Mouse (Mus musculus) cerebellum, adult 11-12 months (tissue): ENCODE measurements around the gene Fggy.

ENCODE experiments used
- DNase-seq: peaks from one replicate; pipeline ENCODE4 v3.0.0; 2022

Fggy gene

GRCm38 (mm10) chr4:95666896-95667295 lies 109.6 kb downstream of the Fggy start:
- DNase-seq, result no peak

- no peak for DNase-seq
Observed at GRCm38 (mm10) chr4:95667595-95667994, 110.3 kb downstream of the Fggy start.

- DNase-seq, result no peak
Observed at GRCm38 (mm10) chr4:95668543-95668942, 111.2 kb downstream of the Fggy start.

- DNase-seq, result no peak
Observed at GRCm38 (mm10) chr4:95669336-95669735, 112.0 kb downstream of the Fggy start.

- DNase-seq, result no peak
Observed at GRCm38 (mm10) chr4:95670559-95670958, 113.3 kb downstream of the Fggy start.

- DNase-seq, result no peak
Observed at GRCm38 (mm10) chr4:95672039-95672438, 114.7 kb downstream of the Fggy start.

GRCm38 (mm10) chr4:95676390-95676789 lies 119.1 kb downstream of the Fggy start:
- DNase-seq, result no peak

GRCm38 (mm10) chr4:95680756-95681449 lies 123.6 kb downstream of the Fggy start:
- DNase-seq, result no peak

- DNase-seq, result no peak
Observed at GRCm38 (mm10) chr4:95684522-95685080, 127.3 kb downstream of the Fggy start.

- DNase-seq, result no peak
Observed at GRCm38 (mm10) chr4:95686775-95687174, 129.5 kb downstream of the Fggy start.

GRCm38 (mm10) chr4:95687350-95687749 lies 130.0 kb downstream of the Fggy start:
- no peak for DNase-seq

- DNase-seq, result no peak
Observed at GRCm38 (mm10) chr4:95688159-95688558, 130.9 kb downstream of the Fggy start.

- no peak for DNase-seq
Observed at GRCm38 (mm10) chr4:95700366-95700765, 143.1 kb downstream of the Fggy start.

- DNase-seq, result no peak
Observed at GRCm38 (mm10) chr4:95707941-95708897, 150.9 kb downstream of the Fggy start.

GRCm38 (mm10) chr4:95709750-95710149 lies 152.4 kb downstream of the Fggy start:
- DNase-seq, result no peak

- no peak for DNase-seq
Observed at GRCm38 (mm10) chr4:95712802-95713201, 155.5 kb downstream of the Fggy start.

GRCm38 (mm10) chr4:95713271-95713670 lies 156.0 kb downstream of the Fggy start:
- DNase-seq, result no peak

- DNase-seq, result no peak
Observed at GRCm38 (mm10) chr4:95716137-95716536, 158.8 kb downstream of the Fggy start.

GRCm38 (mm10) chr4:95723615-95724014 lies 166.3 kb downstream of the Fggy start:
- no peak for DNase-seq

GRCm38 (mm10) chr4:95726361-95726760 lies 169.1 kb downstream of the Fggy start:
- DNase-seq, result no peak

GRCm38 (mm10) chr4:95729142-95729826 lies 172.0 kb downstream of the Fggy start:
- no peak for DNase-seq

- DNase-seq, result no peak
Observed at GRCm38 (mm10) chr4:95731110-95731509, 173.8 kb downstream of the Fggy start.
